Mouse (Mus musculus) colon, adult 2 months (tissue): ENCODE data around the gene Psenen. TPM values are rescaled to one million over a fixed set of nuclear protein-coding genes. Genes with fewer than 3 reads are reported as not detected.

Experiments
- polyA plus RNA-seq: library from polyadenylated mRNA; depleted of rRNA; stranded (reverse); fragments of >200 nt; gene quantifications from 2 replicates; pipeline ENCODE4 v1.2.3, GENCODE M21; 2012; rRNA removed

The Psenen gene
- polyA plus RNA-seq, result 109 and 156 TPM in 2 replicates

GRCm38 (mm10) chr7:30563117-30563905 lies at the start of gene Psenen, which contains the start of the genes U2af1l4 and Gm49396:
Gene Psenen (minus strand): TSS chr7:30563627.
Gene U2af1l4 (plus strand): TSS chr7:30563301.
Gene Gm49396 (plus strand): TSS chr7:30563344.

GRCm38 (mm10) chr7:30612654-30613402 lies 49.4 kb upstream of the Psenen start, which contains the start of gene Upk1a:
Gene Upk1a (minus strand): TSS chr7:30612847.

GRCm38 (mm10) chr7:30598786-30599185 lies 35.4 kb upstream of the Psenen start, which contains the start of gene Zbtb32:
Gene Zbtb32 (minus strand): TSS chr7:30598909.

GRCm38 (mm10) chr7:30588676-30589434 lies 25.4 kb upstream of the Psenen start, which contains the start of gene Kmt2b:
Gene Kmt2b (minus strand): TSS chr7:30588726.

GRCm38 (mm10) chr7:30564970-30565571 lies 1.6 kb upstream of the Psenen start, which contains the start of gene Igflr1:
Gene Igflr1 (plus strand): TSS chr7:30565427.

GRCm38 (mm10) chr7:30559443-30559954 lies 3.9 kb downstream of the Psenen start, which contains the start of gene Lin37:
Gene Lin37 (minus strand): TSS chr7:30559838.

GRCm38 (mm10) chr7:30552102-30553020 lies 11.1 kb downstream of the Psenen start, which contains the start of the genes Hspb6 and Proser3:
Gene Hspb6 (plus strand): TSS chr7:30552178.
Gene Proser3 (minus strand): TSS chr7:30552299.

GRCm38 (mm10) chr7:30534633-30535577 lies 28.5 kb downstream of the Psenen start, which contains the start of gene Arhgap33:
Gene Arhgap33 (minus strand): TSS chr7:30535060.

Other genes starting within 250 kb of the Psenen start
- 11.0 and 13.9 TPM in 2 replicates for gene Syne4, start 248.8 kb downstream of the Psenen start, polyA plus RNA-seq
- gene E130208F15Rik, start 241.9 kb downstream of the Psenen start, polyA plus RNA-seq, result 1.2 and 1.4 TPM in 2 replicates
- gene Sdhaf1, start 239.7 kb downstream of the Psenen start, polyA plus RNA-seq, result 26.8 and 37.9 TPM in 2 replicates
- 25.6 and 26.3 TPM in 2 replicates for gene Lrfn3, start 200.9 kb downstream of the Psenen start, polyA plus RNA-seq
- 54.3 and 84.5 TPM in 2 replicates for gene Tyrobp, start 149.9 kb downstream of the Psenen start, polyA plus RNA-seq
- 12.2 and 17.0 TPM in 2 replicates for gene Hcst, start 143.8 kb downstream of the Psenen start, polyA plus RNA-seq
- 7.8 and 8.1 TPM in 2 replicates for gene Nfkbid, start 141.9 kb downstream of the Psenen start, polyA plus RNA-seq
- 49.6 and 52.2 TPM in 2 replicates for gene Aplp1, start 118.1 kb downstream of the Psenen start, polyA plus RNA-seq
- 0.35 and 0.52 TPM in 2 replicates for gene Kirrel2, start 105.9 kb downstream of the Psenen start, polyA plus RNA-seq
- 0.03 and 0.80 TPM in 2 replicates for gene Nphs1, start 105.3 kb downstream of the Psenen start, polyA plus RNA-seq
- not detected in 2 replicates for gene Prodh2, start 70.0 kb downstream of the Psenen start, polyA plus RNA-seq
- gene Arhgap33, start 28.6 kb downstream of the Psenen start, polyA plus RNA-seq, result 17.3 and 18.3 TPM in 2 replicates
- 80.2 and 99.4 TPM in 2 replicates for gene Hspb6, start 11.4 kb downstream of the Psenen start, polyA plus RNA-seq
- gene Proser3, start 11.3 kb downstream of the Psenen start, polyA plus RNA-seq, result 8.5 TPM in 2 replicates
- 32.0 and 32.4 TPM in 2 replicates for gene Lin37, start 3.8 kb downstream of the Psenen start, polyA plus RNA-seq
- 40.8 and 56.2 TPM in 2 replicates for gene U2af1l4, start 326 bp downstream of the Psenen start, polyA plus RNA-seq
- 1.2 and 1.4 TPM in 2 replicates for gene Gm49396, start 283 bp downstream of the Psenen start, polyA plus RNA-seq
- 7.7 and 8.8 TPM in 2 replicates for gene Igflr1, start 1.8 kb upstream of the Psenen start, polyA plus RNA-seq
- gene Kmt2b, start 25.1 kb upstream of the Psenen start, polyA plus RNA-seq, result 46.0 and 47.1 TPM in 2 replicates
- 5.3 and 6.6 TPM in 2 replicates for gene Zbtb32, start 35.3 kb upstream of the Psenen start, polyA plus RNA-seq
- gene Upk1a, start 49.2 kb upstream of the Psenen start, polyA plus RNA-seq, result 24.9 and 37.7 TPM in 2 replicates
- gene Cox6b1, start 62.5 kb upstream of the Psenen start, polyA plus RNA-seq, result 423 and 473 TPM in 2 replicates
- gene Etv2, start 72.2 kb upstream of the Psenen start, polyA plus RNA-seq, result not detected in 2 replicates
- gene Rbm42, start 86.7 kb upstream of the Psenen start, polyA plus RNA-seq, result 82.7 and 93.1 TPM in 2 replicates
- 7.2 and 8.7 TPM in 2 replicates for gene Haus5, start 101.4 kb upstream of the Psenen start, polyA plus RNA-seq
- not detected in 2 replicates for gene Pmis2, start 108.0 kb upstream of the Psenen start, polyA plus RNA-seq
- 0.91 and 1.2 TPM in 2 replicates for gene 2200002J24Rik, start 135.3 kb upstream of the Psenen start, polyA plus RNA-seq
- 0.51 and 0.90 TPM in 2 replicates for gene Atp4a, start 148.6 kb upstream of the Psenen start, polyA plus RNA-seq
- 158 and 172 TPM in 2 replicates for gene Tmem147, start 165.9 kb upstream of the Psenen start, polyA plus RNA-seq
- gene Gapdhs, start 180.1 kb upstream of the Psenen start, polyA plus RNA-seq, result not detected in 2 replicates
- 1.2 and 1.8 TPM in 2 replicates for gene Sbsn, start 187.8 kb upstream of the Psenen start, polyA plus RNA-seq
- gene Dmkn, start 200.1 kb upstream of the Psenen start, polyA plus RNA-seq, result 3.6 and 5.1 TPM in 2 replicates
- gene Krtdap, start 224.3 kb upstream of the Psenen start, polyA plus RNA-seq, result not detected in 2 replicates